Mouse (Mus musculus) natural killer cell, adult 2 months (primary cell): ENCODE results near the gene Tarbp2.

Source experiments
- DNase-seq, 2 experiments: peaks; one replicate each; pipeline ENCODE4 v3.0.0; 2022; ENCODE audit warnings: low spot score in 2 of 2

Gene Tarbp2

GRCm38 (mm10) chr15:102526111-102527002 is 8.4 kb downstream of the Tarbp2 start:
- DNase-seq: no peak

DNA sequence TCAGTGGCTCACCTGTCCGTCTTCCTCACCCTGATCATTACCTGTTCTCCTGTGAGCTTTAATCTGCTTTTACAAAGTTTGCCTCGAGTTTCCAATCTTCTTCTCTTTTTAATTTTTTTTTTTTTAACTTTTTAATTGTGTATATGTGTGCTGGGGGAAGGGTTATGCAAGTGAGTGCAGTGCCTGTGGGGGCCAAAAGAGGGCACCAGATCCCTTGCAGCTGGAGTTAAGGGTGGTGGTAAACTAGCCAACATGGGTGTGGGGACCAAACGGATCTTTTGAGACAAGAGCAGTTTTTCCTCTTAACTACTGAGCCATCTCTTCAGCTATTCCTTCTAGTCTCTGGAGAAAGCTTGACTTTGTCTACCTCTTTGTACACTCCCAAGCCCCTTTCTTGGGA is 9.9 kb downstream of the Tarbp2 start:
- DNase-seq: no peak

DNA sequence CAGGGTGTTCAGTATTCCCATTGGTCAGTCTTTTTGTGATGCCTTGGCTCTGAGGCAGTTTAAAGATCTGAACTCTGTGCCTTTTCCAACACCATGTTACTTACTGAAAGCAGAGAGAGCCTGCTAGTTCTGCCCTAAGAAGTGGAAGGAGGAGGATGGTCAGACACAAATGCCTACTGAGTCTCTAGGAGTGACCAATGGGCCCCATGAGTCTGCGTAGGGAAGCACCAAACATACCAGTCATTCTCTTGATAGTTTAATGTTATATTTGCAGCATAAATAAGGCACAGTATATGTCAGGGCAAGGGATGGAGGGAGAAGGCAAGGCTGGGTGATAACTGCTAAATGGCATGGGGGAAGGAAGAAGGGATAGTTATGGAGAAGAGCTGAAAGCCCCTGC is 10.4 kb downstream of the Tarbp2 start:
- no peak for DNase-seq

DNA sequence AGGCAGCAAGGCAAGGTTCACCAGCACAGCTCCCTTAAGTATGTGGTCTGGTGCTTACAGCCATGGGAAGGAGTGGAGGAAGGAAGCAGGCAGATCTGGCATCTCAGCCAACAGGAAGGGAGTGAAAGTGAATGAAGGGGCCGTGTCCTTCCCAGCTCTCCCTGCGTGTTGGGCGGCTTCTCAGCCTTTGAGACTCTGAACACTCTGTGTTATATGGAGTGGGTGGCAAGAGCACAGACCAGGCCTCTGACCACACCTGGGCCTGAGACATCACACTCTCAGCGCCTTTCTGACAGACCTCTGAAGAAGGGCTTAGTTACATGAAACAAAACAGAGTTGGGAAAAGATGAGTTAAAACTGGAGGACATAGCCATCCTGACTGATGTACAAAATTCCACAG is 12.6 kb downstream of the Tarbp2 start:
- DNase-seq: no peak

GRCm38 (mm10) chr15:102531586-102531985 is 13.6 kb downstream of the Tarbp2 start:
- no peak for DNase-seq

DNA sequence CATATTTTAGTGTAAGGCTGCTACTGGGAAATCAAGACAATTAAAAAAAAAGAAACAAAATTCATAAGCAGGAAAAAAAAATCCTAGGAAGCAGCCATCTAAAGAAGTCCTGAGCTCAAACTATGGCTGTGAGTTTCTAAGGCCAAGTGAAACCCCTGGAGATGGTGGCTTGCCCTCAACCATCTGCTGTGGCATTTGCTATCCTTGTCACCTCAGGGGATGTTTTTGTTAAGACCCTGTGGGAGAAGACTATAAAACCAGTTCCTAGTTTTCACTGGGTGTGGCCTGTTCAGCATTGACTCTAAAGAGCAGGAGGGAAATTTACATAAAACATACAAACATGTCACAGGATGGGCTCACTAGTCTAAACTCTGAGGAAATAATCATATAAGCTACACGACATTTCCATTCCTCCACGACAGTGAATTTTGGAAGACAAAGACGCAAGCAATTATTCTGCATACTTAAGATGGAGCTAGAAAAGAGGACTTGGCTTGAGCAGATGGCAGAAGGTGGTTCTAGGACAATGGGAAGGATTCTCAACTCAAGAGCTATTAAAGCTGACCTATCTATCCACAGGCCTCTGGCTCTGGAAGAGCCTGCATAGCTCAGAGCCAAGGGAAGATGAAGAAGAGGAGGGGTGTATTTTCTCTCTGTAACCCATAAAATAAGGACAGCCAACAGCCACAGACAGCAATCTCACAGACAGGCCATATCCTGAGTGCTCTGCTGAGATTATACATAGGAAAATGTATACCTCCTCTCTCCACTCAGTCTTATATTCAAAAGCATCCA is 14.3 kb downstream of the Tarbp2 start:
- no peak for DNase-seq

GRCm38 (mm10) chr15:102533926-102534325 is 15.9 kb downstream of the Tarbp2 start:
- no peak for DNase-seq

DNA sequence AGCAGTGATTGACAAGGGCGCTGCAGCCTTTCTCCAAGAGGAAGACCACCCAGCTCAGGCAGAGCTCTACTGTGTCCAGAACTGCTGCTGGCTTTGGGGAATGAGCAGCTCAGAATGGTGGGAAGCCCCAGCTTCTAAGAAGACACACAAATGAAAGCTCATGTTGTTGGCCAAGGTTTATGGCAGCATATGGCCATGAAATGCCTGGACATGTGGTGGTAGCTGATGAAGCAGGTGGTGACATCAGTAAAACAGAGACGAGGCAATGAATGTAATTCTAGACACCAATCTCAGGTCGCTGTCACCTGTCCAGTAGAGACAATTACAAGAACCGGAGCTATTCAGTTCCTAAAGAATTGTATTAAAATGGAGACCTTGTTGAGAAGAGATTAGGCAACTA is 26.8 kb downstream of the Tarbp2 start:
- no peak for DNase-seq

DNA sequence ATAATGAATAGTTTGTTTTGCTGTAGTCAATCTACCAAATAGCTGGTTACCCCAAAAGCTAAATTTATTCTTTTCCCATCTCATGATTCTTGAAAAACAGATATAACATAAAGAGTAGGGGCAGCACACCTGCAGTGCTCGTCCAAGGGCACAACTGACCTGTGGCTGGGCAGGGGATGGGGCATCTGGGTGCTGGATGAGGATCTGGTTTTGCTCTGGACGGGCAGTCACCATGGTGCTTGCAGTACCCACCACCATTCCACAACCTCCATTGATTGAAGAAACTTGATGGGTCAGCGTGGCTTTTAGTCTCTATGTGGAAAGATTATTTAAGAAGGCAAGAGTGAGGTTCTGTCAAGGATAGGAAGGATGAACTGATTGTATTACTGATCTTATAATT is 28.3 kb downstream of the Tarbp2 start:
- DNase-seq: no peak

DNA sequence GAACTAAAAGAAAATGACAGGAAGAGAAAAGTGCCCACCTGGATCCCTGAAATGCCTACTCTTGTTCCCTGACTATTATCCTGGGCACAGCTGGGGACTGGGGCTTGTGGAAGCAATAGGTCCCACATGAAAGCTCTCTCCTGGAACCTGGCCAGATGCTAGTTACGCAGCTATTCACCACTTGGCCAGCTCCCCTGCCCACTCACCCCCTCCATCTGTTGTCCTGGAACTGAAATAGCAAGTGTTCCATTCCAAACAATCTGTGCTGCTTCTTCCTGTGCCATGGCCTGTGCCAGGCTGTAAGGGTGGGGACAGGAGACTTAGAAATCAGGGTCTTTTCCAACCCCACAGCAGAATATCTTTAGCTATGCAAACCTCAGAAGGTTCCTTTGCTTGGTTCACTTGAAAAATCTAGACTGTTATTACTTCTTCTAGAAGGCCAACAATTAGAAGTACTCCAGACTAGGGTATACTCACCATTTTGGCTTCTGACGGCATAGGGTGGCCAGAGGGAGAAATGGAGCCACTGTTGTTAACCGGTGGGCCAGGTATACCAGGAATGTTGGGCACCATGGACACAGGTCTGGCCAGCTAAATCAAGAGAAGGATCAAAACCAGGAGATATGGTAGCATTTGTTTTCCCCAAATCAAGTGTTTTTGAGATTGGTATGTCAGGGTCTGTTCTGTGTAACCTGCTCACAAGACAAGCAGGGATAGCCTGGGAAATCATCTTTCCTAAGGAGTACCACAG is 28.9 kb downstream of the Tarbp2 start:
- DNase-seq: no peak

DNA sequence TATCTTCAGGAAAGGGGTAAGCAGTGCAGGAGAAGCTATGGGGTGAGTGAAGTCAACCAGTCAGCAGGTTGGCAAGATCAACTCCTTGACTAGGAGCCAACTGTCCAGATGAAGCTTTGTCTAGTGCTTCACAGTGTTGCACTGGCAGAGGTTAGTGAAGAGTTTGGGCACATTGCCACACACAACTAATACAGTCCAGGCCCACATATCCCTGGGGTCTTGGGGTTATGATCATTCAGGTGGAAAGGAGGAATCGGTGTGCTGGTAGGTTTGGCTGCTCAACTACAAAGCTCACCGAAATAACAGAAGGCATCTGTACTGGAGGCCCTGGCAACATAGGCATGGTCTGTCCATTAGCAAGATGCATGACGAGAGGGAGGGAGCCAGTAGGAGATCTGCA is 29.5 kb downstream of the Tarbp2 start:
- no peak for DNase-seq

- no peak for DNase-seq
These were observed 34.6 kb downstream of the Tarbp2 start for GRCm38 (mm10) chr15:102552599-102552998.

DNA sequence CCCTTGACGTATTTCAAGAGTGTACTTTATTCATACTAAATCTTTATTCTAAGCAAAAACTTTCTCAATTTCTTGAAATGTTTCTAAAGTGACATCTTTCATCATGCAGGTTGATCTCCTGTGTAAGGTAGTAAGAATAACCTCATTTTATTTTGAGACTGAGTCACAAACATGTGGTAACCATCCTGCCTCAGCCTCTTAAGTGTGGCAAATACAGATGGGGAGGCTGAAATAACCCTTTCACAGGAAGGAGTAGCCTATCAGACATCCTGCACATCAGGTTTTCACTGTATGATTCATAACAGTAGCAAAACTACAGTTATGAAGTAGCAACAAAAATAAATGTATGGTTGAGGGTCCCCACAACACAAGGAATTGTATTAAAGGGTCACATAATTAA is 37.6 kb downstream of the Tarbp2 start:
- DNase-seq: no peak

DNA sequence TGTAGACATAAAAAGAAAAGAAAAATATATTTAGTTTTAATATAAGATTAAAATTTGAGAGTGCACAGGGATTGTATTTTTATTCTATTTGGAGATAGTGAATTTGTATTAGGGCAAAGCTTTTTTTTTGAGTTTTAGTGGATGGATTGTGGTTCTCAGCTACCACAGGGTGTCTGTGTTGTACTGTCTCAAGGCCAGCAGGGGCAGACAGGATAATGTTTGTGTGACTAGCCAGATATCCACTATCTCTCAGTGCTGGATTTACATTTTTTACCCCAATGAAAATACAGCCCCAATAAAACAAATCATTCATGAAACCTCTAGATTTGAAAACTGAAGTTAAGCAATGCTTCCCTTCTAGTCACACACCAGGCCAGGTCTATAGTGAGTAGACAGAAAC is 39.6 kb downstream of the Tarbp2 start:
- no peak for DNase-seq

DNA sequence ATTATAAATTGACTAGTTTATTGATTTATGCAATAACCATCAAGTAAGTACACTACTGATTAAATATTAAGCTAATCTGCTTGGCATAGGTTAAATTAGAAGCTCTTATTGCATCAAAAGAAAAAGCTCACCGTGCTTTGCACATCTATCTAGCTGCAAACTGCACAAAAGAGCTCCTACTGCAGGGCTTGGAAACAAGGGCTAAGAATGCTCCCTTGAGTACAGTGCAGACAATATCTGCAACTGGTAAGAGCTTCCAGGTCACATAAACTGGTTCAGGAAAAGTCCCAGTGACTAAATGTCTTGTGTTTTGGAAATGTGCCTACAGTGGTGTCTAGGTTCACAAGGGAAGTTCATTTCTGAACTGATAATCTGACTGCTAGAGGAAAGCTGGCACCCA is 44.5 kb downstream of the Tarbp2 start:
- no peak for DNase-seq

DNA sequence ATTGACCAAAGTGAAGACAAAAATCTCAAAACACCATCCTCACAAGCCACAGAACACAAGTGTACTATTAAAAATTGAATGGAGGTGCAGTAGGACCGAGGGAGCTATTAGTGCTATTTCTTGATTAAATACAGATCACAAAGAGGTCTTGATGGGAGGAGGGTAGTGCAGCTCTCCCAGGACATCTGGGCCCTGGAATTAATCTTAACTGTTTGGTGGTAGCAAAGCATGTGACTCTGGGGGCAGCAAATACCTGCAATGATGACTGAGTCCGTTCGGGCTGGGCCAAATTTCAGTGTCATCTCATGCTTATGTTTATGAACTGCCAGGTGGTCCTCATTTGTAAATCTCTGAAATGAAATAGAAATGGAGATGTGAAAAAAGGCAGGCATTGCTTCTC is 45.1 kb downstream of the Tarbp2 start:
- no peak for DNase-seq

DNA sequence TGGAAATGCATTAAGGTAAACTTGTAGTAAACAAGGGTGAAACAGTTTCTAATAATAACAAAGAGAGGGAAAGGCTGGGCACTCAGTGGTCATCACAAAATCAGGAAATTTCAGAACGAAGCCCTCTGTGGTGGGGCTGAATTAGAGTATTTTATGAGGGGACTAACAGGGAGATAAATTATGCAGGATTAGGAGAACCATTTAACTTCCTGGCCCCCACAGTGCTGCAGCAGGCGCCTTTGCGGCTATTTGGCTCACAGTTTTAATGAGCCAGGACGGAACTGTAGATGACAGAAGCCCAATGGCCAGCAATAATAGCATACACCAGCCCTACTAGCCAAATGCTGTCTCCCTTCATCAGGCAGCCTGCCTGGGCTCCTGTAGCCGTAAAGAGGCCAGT is 45.7 kb downstream of the Tarbp2 start:
- DNase-seq: no peak

DNA sequence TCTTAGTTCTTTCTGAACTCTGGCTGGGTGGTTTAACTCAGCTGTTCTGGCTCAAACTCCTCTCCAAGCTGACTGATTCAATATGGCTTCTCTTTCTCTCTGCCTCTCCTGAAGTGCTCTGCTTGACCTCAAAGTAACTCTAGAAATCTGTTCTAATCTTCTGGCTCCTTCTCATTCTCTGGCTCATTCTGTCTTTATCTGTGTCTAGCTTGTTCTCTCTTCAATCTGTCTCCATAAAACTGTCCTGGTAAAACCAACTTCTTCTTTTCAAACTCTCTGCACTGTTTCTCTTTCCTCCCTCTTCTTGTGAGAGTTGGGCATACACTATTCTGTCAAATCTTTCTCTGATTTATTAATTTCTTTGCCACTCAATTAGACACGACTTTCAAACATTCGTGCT is 49.9 kb downstream of the Tarbp2 start:
- no peak for DNase-seq

DNA sequence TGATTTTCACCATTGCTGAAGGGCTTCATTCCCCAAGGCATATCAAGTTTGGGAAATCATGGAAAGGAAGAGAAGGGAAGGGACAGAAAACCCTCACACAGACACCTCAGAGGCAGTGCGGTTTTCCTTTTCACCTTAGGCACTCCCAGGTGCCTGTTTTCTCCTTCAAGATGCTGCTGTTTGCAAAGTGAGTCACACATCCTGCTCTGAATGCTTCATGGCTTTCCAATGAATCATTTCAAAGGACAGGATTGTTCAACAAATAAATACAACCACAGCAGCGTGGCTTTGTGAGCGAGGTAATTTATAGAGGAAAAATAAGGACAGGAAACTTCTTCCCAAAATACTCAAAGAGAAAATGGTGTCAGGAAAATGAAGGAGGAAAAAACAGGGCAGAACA is 54.1 kb downstream of the Tarbp2 start:
- DNase-seq: no peak
